Mouse (Mus musculus) spleen, postnatal 4 days (tissue): ENCODE measurements around the gene Zfp365.

Experiments used
- DNase-seq, 2 experiments: peaks; one replicate each; pipeline ENCODE4 v3.0.0; 2022; ENCODE audit warnings: low spot score in 2 of 2

Zfp365 gene

DNA sequence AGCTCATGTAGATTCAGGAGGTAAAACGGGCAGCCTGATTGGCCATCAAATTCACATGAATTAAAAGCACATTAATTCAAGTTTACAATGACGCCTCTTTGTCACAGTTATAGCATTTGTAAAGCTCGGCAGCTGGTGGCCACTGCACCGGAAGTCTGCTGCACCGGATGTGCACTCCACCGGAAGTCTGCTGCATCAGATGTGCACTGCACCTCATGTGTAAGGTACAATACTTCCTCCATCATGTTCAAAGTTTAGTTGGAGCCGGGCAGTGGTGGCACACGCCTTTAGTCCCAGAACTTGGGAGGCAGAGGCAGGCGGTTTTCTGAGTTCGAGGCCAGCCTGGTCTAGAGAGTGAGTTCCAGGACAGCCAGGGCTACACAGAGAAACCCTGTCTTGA is 70.9 kb downstream of the Zfp365 start:
- DNase-seq, result no peak

GRCm38 (mm10) chr10:67840735-67841134 is 71.7 kb downstream of the Zfp365 start:
- DNase-seq, result no peak

DNA sequence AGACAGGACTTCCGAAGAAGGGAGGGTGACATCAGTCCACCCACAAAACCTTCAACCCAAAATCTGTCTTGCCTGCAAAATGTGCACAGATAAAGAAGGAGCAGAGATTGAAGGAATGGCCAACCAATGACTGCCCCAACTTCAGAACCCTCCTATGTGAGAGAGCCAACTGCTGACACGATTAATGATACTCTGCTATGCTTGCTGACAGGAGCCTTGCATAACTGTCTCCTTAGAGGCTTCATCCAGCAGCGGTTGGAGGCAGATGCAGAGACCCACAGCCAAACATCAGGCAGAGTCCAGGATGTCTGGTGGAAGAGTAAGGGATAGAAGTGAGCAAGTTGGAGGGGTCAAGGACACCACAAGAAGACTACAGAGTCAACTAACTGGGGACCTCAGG is 73.3 kb downstream of the Zfp365 start:
- DNase-seq, result no peak

GRCm38 (mm10) chr10:67836426-67836825 is 76.0 kb downstream of the Zfp365 start:
- DNase-seq, result no peak
